Mouse (Mus musculus): ENCODE measurements around the gene Il1r1. TPM values are rescaled to one million over a fixed set of nuclear protein-coding genes. Genes with fewer than 3 reads are reported as not detected.

The Il1r1 gene
- total and polyA plus RNA-seq, 2 experiments from 2014 or later: 0.49 to 0.71 TPM

DNA sequence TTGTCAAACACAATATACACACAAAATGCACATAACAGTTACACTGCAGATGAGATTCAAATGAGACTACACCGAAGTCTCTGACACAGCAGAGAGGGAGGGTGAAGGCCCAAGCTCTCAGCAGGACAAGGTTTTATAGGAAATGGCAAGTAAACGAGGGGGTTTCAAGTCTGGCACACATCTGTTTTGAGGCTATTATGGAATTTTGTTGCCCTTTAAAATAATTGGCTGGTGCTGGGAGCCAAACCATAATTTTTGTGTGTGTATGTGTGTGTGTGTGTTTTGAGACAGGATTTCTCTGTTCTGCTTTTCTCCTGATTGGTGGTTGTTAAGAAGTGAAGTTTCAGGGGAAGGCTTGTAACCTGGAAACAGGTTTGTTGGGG lies 128.0 kb downstream of the Il1r1 start:
- no peaks in the 10 kb centered on the region for H3K9me3 ChIP-seq (ENCODE audit: low read length)
- DNase-seq (ENCODE audit: low spot score) (no peak), ATAC-seq (ENCODE audit: low FRiP score) (no peak)
- H3K36me3 ChIP-seq (ENCODE audit: insufficient read depth, low read length): no peaks in the 10 kb centered on the region
- 74% methylated on average over 2 of the region's 2 CpGs for WGBS
- H3K4me1 ChIP-seq (ENCODE audit: insufficient read depth, low read length): no peaks in the 10 kb centered on the region
- no peak overlapping the region for H3K4me3 ChIP-seq (ENCODE audit: low read depth, low read length)
- no peak for TF ChIP-seq CTCF (IDR thresholded peaks at IDR 0.05)
- H3K4me2 ChIP-seq (ENCODE audit: low read depth, low read length, poor library complexity, severe bottlenecking): no peak overlapping the region
- H3K27me3 ChIP-seq (ENCODE audit: insufficient read depth, low read length): no peaks in the 10 kb centered on the region
- H3K9ac ChIP-seq (replicated peaks; ENCODE audit: low read length, poor library complexity, severe bottlenecking): no peak overlapping the region
- no peak overlapping the region for H3K27ac ChIP-seq (ENCODE audit: low read depth, low read length)

- H3K9ac ChIP-seq (replicated peaks; ENCODE audit: low read length, poor library complexity, severe bottlenecking): no peak overlapping the region
- H3K9me3 ChIP-seq (ENCODE audit: low read length): no peaks in the 10 kb centered on the region
- no peak overlapping the region for H3K4me2 ChIP-seq (ENCODE audit: low read depth, low read length, poor library complexity, severe bottlenecking)
- no peak overlapping the region for H3K27ac ChIP-seq (ENCODE audit: low read depth, low read length)
- H3K27me3 ChIP-seq (ENCODE audit: insufficient read depth, low read length): no peaks in the 10 kb centered on the region
- H3K36me3 ChIP-seq (ENCODE audit: insufficient read depth, low read length): no peaks in the 10 kb centered on the region
- no peak for ATAC-seq (ENCODE audit: low FRiP score)
- 91% methylated on average over 3 of the region's 3 CpGs for WGBS
- TF ChIP-seq CTCF (IDR thresholded peaks at IDR 0.05): no peak
- no peaks in the 10 kb centered on the region for H3K4me1 ChIP-seq (ENCODE audit: insufficient read depth, low read length)
- H3K4me3 ChIP-seq (ENCODE audit: low read depth, low read length): no peak overlapping the region
- DNase-seq (ENCODE audit: low spot score): no peak
Measured at GRCm38 (mm10) chr1:40354665-40355064, 129.8 kb downstream of the Il1r1 start.

DNA sequence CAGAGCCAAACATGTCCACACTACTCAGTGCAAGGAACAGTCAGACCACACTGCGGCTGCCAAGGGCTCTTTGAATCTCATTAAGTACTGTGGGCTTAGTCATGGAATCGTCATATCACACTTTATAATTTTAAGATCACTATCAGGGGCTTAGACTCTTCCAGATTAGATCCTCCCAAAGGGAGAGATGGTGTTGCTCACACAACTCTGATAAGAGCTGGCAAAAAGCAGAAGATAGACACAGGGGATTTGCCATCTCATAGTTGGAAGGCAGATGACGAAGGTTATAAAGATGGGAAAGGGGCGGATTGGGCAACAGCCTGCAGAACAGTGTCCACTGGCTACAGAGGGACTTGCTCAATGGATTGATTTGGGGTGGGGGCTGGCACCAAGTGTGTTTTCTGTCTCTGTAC lies 130.6 kb downstream of the Il1r1 start:
- no peaks in the 10 kb centered on the region for H3K9me3 ChIP-seq (ENCODE audit: low read length)
- 85% methylated on average over 4 of the region's 4 CpGs for whole genome bisulfite sequencing
- no peak overlapping the region for H3K9ac ChIP-seq (replicated peaks; ENCODE audit: low read length, poor library complexity, severe bottlenecking)
- H3K36me3 ChIP-seq (ENCODE audit: insufficient read depth, low read length): no peaks in the 10 kb centered on the region
- H3K27me3 ChIP-seq (ENCODE audit: insufficient read depth, low read length): no peaks in the 10 kb centered on the region
- no peak for DNase-seq (ENCODE audit: low spot score)
- ATAC-seq (ENCODE audit: low FRiP score): no peak
- H3K4me2 ChIP-seq (ENCODE audit: low read depth, low read length, poor library complexity, severe bottlenecking): no peak overlapping the region
- H3K4me1 ChIP-seq (ENCODE audit: insufficient read depth, low read length): no peaks in the 10 kb centered on the region
- no peak overlapping the region for H3K27ac ChIP-seq (ENCODE audit: low read depth, low read length)
- H3K4me3 ChIP-seq (ENCODE audit: low read depth, low read length): no peak overlapping the region
- no peak for TF ChIP-seq CTCF (IDR thresholded peaks at IDR 0.05)

DNA sequence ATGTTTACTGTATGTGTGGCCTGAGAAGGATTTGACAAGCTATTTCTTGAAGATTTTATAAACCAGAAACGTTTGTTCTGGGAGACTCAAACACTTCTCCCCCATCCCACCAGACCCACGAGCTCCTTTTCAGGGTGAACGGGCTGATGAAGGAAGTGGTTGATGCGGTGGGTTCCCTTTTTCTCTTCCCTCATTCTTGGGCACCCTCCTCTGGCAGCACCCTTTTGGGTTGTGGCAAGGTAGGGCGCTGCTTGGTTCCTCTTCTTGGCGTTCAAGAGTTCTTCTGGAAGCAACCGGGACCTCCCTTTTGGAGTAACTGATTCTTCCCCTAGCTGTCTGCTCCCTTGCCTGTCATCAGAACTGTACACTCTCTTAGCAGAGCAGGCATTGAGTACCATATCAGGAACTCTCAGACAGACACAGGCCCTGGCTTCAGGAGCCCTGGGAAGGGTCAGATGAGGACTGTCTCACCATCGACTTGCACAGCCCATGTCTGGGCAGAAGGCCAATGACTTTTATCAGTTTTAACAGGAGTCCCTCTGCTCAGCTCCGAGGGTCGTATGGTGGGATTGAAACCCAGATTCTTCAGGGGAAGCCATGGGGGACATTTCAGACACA lies 131.1 kb downstream of the Il1r1 start:
- Histone ChIP-seq H3K27ac (ENCODE audit: low read depth, low read length) (no peak overlapping the region), H3K9ac (replicated peaks; ENCODE audit: low read length, poor library complexity, severe bottlenecking) (no peak overlapping the region), H3K4me3 (ENCODE audit: low read depth, low read length) (no peak overlapping the region), H3K4me2 (ENCODE audit: low read depth, low read length, poor library complexity, severe bottlenecking) (no peak overlapping the region), H3K27me3 (ENCODE audit: insufficient read depth, low read length) (no peaks in the 10 kb centered on the region), H3K36me3 (ENCODE audit: insufficient read depth, low read length) (no peaks in the 10 kb centered on the region), H3K9me3 (ENCODE audit: low read length) (no peaks in the 10 kb centered on the region), H3K4me1 (ENCODE audit: insufficient read depth, low read length) (no peaks in the 10 kb centered on the region)
- ATAC-seq (ENCODE audit: low FRiP score) (no peak), DNase-seq (ENCODE audit: low spot score) (no peak)
- whole genome bisulfite sequencing: 85% methylated on average over 10 of the region's 10 CpGs
- no peak for TF ChIP-seq CTCF (IDR thresholded peaks at IDR 0.05)

DNA sequence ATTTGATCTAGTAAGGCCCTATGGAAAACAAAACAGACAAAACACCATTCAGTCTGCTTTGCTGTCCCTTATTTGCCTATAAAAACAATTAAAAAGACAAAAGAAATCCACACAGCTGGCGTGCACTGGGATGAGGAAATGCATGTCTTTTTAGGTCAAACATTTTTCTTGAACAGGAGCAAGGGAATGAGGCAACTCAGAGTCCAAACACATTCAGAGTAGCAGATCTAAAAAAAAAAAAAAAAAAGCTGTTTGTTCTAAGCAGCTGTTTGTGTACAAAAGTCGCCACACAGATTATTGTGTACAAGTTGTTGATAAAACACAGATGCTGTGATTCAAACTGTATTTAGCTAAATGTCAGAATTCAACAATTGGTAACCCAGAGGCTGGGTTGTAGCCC lies 133.0 kb downstream of the Il1r1 start:
- no peaks in the 10 kb centered on the region for H3K9me3 ChIP-seq (ENCODE audit: low read length)

GRCm38 (mm10) chr1:40358351-40358750 lies 133.5 kb downstream of the Il1r1 start:
- ATAC-seq (ENCODE audit: low FRiP score) (no peak), DNase-seq (ENCODE audit: low spot score) (no peak)
- Histone ChIP-seq H3K9me3 (ENCODE audit: low read length) (no peaks in the 10 kb centered on the region), H3K4me1 (ENCODE audit: insufficient read depth, low read length) (no peaks in the 10 kb centered on the region), H3K27ac (ENCODE audit: low read depth, low read length) (no peak overlapping the region), H3K4me2 (ENCODE audit: low read depth, low read length, poor library complexity, severe bottlenecking) (no peak overlapping the region), H3K36me3 (ENCODE audit: insufficient read depth, low read length) (no peaks in the 10 kb centered on the region), H3K4me3 (ENCODE audit: low read depth, low read length) (no peak overlapping the region), H3K9ac (replicated peaks; ENCODE audit: low read length, poor library complexity, severe bottlenecking) (no peak overlapping the region), H3K27me3 (ENCODE audit: insufficient read depth, low read length) (no peaks in the 10 kb centered on the region)
- WGBS: 87% methylated on average over 2 of the region's 2 CpGs
- no peak for TF ChIP-seq CTCF (IDR thresholded peaks at IDR 0.05)

More for the DNA sequence above, 133.0 kb downstream of the Il1r1 start:
- no peak overlapping the region for H3K9ac ChIP-seq (replicated peaks; ENCODE audit: low read length, poor library complexity, severe bottlenecking)
- ATAC-seq (ENCODE audit: low FRiP score): no peak
- no peaks in the 10 kb centered on the region for H3K27me3 ChIP-seq (ENCODE audit: insufficient read depth, low read length)
- H3K36me3 ChIP-seq (ENCODE audit: insufficient read depth, low read length): no peaks in the 10 kb centered on the region
- DNase-seq (ENCODE audit: low spot score): no peak
- TF ChIP-seq CTCF (IDR thresholded peaks at IDR 0.05): no peak
- H3K4me1 ChIP-seq (ENCODE audit: insufficient read depth, low read length): no peaks in the 10 kb centered on the region
- WGBS: 60% methylated on average over 2 of the region's 2 CpGs
- no peak overlapping the region for H3K4me3 ChIP-seq (ENCODE audit: low read depth, low read length)
- H3K4me2 ChIP-seq (ENCODE audit: low read depth, low read length, poor library complexity, severe bottlenecking): no peak overlapping the region
- no peak overlapping the region for H3K27ac ChIP-seq (ENCODE audit: low read depth, low read length)

Measured in midbrain, postnatal 0 days (tissue).